Mouse (Mus musculus) adrenal gland, postnatal 14 days (tissue): ENCODE results near the gene 2010300C02Rik. TPM values are rescaled to one million over a fixed set of nuclear protein-coding genes. Genes with fewer than 3 reads are reported as not detected.
A peak's percentile ranks its signal among the peaks of the same experiment; 100 is the strongest.
"Not testable (repeated sequence)": the region's sequence is repeated elsewhere in the genome, so short reads cannot be mapped to it uniquely, and the experiment has no call there.

Experiments
- DNase-seq: peaks from one replicate; pipeline ENCODE4 v3.0.0; 2021; ENCODE audit warnings: mixed read lengths
- long read RNA-seq, 2 experiments: library from polyadenylated mRNA; stranded (forward); transcript quantifications; one replicate each; pipeline ENCODE4 v2.0.0; 2021
- total RNA-seq: library from RNA; stranded (reverse); gene quantifications from 2 replicates; pipeline ENCODE4 v1.2.3, GENCODE M21; 2021

Gene 2010300C02Rik
- total RNA-seq: 3.1 and 3.2 TPM in 2 replicates
- long read RNA-seq, experiment 1, full-length matches to known transcripts: 3 of 6 reads
- long read RNA-seq, experiment 1, partial matches to known transcripts: 2 of 6 reads
- long read RNA-seq, experiment 1, other reads (novel, unspliced or antisense): 1 of 6 reads
- long read RNA-seq, experiment 2, partial matches to known transcripts: 0 of 1 reads
- long read RNA-seq, experiment 2, other reads (novel, unspliced or antisense): 1 of 1 reads

DNA sequence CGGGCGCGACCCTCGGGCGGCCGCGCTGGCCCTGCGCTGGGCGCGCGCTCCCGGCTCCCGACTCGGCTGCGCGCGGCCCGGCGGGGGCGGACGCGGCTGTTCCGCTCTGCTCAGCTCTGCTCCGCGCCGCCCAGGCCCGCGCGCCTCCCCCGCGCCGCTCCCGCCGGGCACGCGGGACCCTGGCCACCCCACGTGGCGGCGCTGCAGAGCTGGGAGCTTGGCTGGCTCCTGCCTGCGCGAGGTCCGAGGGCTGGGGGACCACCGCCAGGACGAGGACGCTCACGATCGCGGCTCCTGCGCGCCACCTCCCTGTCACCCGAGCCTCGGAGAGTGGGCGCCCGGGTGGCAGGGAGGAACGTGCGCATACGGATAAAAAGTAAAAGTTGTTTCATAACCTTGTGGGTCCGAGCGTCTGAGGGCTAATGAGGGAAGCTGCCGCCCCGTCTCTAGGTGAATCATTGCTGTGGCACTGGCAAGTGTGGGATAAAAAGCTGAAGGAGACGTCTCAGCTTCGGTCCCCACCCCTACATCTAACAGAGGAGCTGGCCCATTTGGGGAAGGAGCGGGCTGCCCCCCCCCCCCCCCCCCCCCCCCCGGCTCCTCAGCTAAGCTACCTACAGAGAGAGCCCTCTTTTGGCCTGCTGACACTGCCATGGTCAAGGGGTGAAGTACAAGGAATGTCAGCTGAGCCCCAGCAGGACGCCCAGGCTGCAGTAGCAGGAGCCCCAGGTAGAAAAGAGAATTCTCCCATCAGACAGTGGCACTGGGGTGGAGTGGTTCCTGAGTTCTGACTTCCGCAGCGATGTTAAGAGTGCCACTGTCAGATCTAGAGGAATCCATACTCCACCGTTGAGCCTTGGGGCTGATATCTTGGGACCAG, at the start of gene 2010300C02Rik:
Gene 2010300C02Rik, minus strand, starts transcription at position 325 of the 880 bp plus-strand sequence.
- peak; percentile 85 for DNase-seq

DNA sequence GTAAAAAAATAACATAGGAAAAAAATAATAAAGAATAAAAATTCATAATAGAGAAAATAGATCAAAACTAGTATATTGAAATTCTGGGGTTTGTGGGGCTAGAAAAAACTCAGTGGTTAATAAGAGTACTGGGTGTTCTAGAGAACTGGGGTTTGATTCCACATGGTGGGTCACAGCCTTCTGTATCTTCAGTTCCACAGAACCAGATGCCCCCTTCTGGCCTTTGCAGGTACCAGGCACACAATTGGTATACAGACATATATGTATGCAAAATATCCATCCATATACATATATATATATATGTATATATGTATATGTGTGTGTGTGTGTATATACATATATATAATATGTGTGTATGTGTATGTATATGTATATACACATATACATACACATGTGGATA, 39.5 kb upstream of the 2010300C02Rik start:
- DNase-seq: no peak

DNA sequence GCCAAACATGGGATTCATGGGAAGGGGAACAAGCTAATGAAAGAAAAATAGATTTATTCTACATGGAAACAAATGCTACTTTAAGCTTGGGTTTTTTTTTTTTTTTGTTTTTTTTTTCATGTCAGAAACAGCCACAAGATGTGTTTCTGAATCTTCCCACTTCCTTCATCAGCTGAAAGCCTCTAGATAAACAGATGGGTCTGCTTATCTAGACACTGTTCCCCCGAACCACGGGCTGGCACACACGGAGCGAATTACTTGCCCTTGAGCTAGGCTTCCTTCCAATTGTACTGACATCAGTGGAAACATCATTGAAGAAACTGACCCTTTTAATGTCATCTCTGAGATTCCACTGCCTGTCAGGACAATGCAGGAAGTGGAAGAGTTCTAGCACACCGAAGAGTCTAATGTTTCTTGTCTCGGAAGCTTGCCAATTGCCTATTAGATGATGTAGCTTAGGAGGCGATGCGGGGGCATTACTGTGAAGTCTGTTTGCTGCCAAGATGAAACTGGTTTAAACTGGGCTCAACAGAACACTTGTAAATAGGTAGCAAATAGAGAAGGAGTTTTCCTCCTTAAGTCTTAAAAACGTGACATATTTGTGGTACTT, 24.9 kb upstream of the 2010300C02Rik start:
- no peak for DNase-seq

DNA sequence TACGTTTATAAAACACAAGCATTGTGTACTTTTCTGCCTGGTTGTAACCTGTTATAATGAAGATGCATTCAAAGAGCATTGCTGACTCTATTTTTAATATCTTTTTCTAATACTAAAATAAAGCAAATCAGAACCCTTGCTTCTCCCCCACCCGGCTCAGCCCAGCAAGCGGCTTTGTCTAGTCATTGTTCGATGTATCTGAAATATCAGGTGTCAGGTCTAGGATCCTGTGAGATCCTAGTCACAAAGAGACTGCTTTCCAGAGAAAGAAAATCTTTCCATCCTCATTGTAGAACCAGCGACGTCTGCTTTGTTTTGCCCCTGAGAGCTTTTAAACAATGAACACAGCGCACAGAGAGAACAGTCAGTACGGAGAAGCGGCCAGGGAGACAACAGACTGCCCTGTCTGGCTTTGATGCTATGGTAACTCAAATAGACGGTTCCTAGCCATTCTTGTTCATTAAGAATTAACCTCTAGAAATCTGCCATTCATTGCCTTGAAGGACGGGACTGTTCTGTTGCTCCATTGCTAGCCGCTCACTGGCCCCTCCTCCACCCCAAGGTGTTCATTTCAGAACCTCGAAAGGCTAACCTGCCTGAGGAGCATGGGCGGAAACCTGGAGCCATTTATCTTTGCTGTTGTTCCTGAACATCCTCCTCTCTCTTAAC, 22.9 kb upstream of the 2010300C02Rik start:
- no peak for DNase-seq

DNA sequence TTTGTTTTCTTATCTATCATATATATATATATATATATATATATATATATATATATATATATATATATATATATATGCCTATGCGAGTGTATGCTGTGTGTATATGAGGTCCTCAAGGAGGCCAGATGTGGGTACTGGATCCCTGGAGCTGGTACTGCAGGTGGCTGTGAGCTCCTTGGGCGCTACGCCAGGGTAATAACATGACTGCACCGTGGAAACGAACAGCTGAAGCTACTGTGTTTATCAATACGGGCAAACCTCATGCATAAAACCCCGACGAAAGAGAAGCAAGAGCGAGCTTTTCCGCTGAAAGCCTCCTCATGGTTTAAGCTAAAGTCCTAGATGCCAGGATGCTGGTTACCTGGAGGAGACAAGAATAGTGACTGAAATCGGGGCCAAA, 22.2 kb upstream of the 2010300C02Rik start:
- DNase-seq: no peak

DNA sequence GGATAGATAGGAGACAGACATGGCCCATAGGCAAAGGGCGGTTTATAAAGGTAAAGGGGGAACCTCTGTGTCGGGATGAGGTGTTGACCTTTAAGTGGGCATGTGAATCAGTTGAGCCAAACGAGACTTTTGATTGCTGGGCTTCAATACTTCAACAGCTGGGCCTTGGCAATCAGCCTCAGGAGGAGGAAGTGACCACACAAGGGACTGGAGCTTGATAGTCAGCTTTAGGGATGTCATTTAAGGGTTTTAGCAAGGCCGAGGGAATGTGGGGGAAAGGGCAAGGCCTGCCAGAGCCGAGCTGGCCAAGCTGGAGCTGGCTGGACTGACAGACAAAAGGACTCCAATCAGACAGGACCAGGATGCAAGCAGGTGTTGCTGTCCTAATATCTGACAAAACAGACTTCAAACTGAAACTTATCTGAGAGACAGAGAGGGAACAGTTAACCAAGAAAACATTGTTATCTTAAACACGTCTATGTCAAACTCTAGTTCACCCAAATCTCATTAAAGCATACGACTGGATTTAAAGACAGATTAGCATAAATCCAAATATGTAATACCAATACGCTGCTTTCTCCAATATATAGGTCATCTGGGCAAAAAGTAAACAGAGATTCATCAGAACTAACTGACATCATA, 20.4 kb upstream of the 2010300C02Rik start:
- no peak for DNase-seq

DNA sequence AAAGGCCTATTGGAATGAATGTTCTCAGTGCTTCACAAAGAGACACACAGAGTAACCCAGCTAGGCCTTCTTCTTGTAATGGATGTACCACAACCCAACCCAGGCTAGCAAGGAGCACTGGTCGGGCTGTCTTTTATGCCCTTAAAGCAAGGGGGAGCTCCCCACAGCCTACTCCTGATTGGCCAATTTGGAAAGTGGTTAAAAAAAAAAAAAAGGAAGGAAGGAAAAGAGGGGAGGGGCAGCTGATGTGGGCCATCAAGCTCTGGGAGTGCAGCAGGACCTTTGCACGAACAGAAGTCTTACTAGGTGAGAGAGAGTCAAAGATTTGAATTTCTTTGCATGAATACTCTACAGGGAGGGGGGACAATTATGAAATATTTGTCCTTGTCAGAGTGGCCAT, 19.0 kb upstream of the 2010300C02Rik start:
- DNase-seq: no peak

DNA sequence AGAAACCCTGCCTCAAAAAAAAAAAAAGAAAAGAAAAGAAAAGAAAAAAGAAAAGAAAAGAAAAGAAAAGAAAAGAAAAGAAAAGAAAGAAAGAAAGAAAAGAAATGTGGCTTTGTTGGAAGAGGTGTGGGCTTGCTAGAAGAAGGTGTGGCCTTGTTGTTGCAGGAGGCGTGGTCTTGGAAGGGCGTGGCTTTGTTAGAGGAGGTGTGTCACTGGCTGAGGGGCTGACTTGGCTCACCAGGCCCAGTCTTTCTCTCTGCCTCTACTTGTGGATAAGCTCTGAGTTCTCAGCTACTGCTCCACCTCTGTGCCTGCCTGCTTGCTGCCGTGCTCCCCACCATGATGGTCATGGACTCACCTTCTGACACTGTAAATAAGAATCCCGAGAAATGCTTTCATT, 17.2 kb upstream of the 2010300C02Rik start:
- no peak for DNase-seq

DNA sequence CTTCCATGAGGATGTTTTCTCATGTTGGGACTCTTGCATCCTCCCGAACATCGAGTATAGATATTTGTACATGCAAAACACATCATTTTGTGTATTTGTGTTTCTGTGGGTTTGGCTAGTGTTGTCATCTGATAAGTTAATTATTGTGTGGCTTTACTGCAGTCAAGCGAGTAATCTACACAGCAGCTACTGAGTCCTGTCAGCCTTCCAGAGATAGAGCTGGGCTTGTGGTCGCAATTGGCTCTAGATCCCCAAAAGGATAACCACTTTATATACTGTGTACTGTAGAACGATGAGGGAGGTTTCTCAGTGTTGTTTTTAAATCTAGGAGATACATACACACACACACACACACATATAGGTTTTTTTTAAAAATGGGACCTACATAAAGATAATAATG, 16.0 kb upstream of the 2010300C02Rik start:
- no peak for DNase-seq

DNA sequence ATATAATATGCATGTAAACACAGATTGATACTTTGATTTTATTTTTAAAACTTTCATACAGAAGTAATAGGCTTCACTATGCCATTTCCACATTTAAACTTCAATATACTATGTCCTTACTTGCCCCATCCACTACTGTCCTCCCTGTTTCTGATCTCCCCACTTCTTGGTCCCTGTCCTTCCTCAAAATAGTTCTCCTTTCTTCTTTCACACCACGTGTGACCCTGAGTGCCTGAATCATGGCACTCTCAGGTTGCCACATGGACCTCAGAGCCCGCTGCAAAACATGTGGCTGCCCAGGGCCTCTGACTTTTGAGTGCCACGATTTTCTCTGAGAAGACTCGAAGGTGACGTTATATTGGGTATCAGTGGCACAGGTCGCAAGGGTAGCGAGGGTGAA, 15.0 kb upstream of the 2010300C02Rik start:
- DNase-seq: no peak

DNA sequence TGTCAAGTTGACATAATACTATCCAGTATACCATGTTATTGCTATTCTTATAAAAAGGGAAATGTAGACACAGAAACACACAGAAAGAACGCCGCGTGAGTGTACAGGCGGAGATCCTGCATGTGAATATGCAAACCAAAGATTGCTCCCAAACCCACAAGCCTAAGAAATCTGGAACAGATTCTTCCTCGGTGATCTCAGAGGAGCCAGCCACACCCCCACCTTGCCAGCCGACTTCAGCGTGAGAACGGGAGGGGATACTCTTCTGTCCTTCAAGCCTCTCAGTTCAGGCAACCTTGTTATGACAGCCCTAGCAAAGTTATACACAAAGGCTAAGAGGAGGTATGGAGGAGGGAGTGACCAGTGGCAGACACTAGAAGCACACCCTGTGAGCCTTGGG, 9.5 kb upstream of the 2010300C02Rik start:
- DNase-seq: no peak

DNA sequence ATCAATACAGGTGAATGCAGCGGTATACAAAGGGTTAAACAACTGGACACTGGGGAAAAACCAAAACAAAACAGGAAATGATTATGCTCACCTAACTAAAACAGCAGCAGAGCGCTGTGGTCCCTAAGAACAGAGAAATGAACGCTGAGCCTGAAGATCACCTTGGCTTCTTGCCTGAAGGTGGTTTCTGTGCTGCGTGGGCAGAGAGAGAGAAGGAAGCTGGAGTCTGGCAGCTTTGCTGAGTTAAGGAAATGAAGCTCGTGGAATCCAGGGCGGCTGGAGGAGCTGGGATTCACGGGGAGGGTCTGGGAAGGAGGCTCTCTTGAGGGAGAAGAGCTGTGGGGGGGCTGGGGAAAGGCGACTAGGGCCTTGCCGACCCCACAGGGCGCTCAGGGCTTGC, 8.2 kb upstream of the 2010300C02Rik start:
- DNase-seq: no peak

DNA sequence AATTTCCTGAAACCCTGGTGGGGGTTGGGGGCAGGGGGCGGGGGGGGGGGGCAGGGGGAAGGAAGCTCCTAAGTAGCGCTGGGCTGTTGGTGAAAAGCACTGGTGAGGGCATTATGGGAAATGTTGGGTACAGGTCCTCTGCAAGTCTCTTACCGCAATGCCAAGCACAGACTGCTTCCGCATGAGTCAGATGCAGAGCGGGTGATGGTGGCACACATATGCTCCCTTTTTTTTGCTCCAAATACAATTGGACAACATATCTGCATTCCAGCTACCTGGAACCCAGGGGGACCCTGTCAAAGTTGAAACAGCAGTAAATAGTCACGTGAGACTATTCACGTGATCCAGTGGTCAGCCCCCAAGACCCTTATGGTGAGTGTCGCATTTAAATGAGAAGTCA, 7.3 kb upstream of the 2010300C02Rik start:
- no peak for DNase-seq

DNA sequence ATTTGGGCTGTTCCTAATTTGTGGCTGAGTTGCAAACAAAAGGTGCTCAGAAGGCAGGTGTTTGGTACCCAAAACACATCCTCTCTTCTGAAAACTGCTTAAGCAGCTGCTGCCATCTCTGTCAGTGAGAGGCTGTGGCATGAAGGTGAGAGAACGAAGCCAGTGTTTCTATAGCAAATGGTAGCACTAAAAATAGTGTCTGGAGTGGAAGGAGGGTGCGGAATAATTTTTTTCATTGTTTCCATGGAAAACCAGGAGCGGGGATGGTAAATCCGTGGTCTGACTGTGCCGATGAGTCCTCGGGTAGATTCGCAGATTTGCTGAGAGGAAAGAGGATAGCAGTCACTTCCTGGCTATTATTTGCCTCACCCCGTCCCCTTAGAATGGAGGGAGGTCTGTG, 6.5 kb upstream of the 2010300C02Rik start:
- no peak for DNase-seq

DNA sequence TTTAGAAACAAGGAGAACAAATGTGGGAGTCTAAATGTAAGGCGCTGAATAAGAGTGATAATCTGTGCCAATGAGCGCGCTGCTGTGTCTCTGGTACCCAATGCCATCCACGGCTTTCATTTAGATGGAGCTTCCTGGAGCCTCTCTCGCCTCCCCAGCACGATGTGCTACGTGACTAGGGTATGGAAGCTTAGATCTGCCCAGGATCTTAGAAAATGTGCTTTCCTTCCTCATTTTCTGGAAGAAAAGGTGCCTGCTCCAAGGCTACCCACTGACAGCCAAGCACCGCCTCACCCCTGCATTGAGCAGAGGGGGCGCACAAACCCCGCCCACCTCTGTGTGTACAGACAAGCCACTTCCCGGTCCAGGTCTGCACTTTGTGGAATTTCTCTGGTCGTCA, 6.0 kb upstream of the 2010300C02Rik start:
- no peak for DNase-seq

DNA sequence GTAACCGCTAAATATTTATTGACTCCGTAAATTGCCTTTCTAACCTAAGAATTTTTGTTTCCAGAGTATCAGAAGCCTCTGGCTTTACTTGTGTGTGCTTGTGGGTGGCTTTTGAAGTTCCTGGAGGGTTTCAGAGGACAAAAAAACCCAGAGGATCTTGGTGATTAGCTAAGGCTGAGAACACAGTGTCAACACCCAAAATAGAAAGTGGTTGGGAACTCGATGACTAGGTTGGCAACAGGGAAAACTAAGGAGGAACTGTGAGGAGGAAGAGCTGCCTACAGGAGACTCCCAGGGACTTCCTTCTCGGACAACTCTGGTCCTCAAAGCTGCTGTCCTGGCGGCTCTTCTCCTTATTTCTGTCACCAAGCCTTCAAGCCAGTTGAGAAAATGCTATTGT, 1.2 kb upstream of the 2010300C02Rik start:
- DNase-seq: no peak

DNA sequence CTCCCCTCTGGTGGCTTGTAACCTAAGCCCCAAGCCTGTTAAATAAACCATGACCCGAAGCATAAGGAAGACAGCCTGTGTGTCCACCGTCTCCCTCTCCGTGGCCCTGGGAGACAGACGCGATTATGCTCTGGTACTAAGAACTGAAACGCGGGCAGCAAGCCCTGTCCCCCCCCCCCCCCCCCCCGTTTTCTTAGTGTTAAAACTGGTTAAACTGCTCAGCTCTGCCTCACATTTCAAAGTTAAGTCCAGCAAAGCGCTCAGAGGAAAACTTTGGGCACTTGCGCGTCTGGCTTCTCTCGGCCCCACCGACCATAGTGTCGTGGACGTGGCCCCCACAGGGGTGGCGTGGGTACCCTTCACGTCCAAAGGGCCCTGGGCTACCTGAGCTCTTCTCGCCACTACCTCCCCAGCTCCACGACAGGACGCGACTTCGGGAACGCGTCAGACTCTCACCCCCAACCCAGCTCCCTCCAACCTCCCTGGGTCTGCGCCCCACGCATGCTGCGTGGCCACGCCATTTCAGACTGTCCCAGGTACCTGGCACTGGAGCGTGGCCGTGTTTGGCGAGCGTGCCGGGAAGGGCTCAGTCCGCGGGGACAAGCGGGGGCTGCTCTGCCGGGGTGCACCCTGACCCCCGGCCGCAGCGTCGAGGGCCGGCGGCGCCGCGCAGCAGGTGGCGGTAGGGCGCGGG, 708 bp downstream of the 2010300C02Rik start:
- no peak for DNase-seq

DNA sequence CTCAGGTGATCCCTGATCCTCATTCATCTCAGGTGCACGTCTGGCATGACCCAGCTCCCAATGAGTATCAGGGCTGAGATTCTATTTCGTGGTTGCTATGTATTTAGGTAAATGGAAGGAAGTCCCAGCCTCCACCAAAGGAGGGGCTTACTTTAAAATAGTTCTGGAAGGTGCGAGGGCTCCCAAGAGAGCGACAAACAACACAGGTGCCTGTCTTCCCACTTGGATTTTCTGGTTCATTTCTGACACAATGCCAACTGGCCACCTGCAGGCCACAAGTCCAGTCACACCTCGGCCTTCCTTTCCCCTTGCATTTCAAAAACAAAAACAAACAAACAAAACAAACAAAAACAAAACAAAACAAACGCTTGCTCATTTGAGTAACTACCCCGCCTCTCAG, 1.4 kb downstream of the 2010300C02Rik start:
- no peak for DNase-seq

DNA sequence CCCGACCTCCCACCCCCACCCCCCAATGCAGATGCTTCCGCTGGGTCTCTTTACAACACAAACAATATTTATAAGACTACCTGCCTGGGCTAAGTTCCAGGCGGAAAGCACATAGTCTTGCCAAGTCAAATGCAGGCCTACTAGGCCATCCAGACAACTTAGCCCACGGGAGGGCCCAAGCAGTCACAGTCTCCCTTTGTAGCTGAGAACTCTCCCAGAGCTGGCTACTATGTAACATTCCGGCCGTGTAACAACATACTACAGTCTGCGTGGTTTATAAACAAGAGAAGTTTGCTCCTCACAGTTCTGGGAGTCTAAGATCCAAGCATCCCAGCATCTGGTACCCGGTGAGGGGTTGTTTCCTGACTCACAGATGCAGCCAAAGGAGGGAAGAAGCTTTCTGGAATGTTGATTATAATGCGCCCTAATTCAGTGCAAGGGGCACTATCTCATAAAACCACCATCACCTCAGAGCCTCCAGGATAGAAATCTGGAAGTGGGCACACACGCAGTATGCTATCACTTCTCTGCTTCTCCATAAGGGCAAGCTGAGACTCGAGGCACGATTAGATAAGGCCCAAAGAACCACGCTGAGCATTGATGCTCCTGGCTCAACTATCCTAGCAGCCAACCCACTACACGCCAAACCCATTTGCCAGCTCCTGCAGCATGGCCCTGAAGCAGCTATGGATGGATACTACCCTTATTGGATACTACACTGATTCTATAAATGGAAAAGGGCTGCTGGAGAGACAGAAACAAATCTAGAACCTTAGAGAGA, 2.3 kb downstream of the 2010300C02Rik start:
- no peak for DNase-seq

DNA sequence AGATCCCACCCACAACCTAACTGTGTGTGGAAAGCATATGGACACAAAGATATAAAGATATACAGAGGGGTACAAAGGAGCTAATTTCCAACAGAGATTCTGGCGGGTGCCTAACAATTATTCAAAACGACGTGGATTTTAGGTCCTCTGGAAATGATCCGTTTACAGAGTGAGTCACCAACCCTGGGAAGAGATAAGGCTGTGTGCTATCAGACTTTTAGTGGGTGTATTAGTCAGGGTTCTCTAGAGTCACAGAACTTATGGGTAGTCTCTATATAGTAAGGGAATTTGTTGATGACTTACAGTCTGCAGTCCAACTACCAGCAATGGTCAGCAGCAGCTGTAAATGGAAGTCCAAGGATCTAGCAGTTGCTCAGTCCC, 7.5 kb downstream of the 2010300C02Rik start:
- not testable (repeated sequence) for DNase-seq
